Mouse (Mus musculus): ENCODE data around the gene Arhgap28. TPM values are rescaled to one million over a fixed set of nuclear protein-coding genes. Genes with fewer than 3 reads are reported as not detected.

Gene Arhgap28
- not detected for polyA plus RNA-seq (2017; shearing (Covaris generic))

GRCm38 (mm10) chr17:68003741-68004560, at the start of gene Arhgap28:
Gene Arhgap28, minus strand, starts transcription at chr17:68004120.

